Mouse (Mus musculus): Measurements from ENCODE around the gene Spire2. TPM values are rescaled to one million over a fixed set of nuclear protein-coding genes. Genes with fewer than 3 reads are reported as not detected.
"Not testable (repeated sequence)": the region's sequence is repeated elsewhere in the genome, so short reads cannot be mapped to it uniquely, and the experiment has no call there.

Spire2 gene
- polyA plus RNA-seq, 1 experiment: 2.6 TPM

DNA sequence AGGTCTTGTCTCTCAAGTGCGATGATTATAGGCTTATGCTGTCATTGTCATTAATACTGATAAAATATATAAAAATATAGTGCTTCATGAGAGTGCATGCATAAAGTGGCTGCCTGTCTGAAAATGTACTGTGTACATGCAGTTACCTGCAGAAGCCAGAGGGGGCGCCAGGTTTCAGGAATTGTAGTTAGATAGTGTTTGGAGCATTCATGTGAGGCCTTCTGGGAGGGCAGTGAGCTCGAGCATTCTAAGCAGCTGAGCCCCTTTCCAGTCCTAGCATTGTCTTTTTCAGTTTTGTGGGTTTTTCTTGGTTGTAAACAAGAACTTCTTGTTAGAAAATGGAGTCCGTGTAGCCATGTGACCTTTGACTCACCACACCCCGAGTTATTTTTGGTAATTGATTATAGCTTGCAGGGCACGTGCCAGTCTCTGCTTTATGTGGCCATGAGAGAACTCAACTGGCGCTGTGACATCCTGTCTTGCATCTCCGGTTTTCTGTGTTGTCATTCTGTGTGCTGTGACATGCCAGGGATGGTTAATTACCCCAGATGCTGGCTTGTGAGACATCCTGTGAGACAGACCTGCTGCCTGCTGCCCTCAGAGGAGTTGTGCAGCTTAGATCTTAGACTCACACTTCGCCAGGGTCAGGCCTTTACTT, 52.5 kb downstream of the Spire2 start:
- no peak for DNase-seq (ENCODE audit: low read depth)

DNA sequence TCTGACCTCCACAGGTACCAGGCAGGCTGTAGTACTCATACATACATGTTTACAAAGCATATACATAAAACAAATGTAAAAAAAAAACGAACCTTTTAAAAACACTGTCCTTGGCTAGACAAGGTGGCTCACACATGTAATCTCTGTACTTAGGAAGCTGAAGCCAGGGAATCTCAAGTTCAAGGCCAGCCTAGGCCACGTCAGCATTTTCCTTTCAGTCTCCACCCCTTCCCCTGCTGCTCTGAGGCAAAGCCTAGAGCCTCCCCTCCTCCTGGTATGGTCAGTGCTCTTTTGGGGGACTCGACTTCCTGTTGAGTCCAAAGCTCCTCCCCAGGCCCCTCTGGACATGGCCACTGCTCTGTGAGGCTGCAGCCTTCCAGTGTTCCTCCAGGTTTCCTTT, 54.5 kb downstream of the Spire2 start:
- DNase-seq (ENCODE audit: low read depth): no peak

DNA sequence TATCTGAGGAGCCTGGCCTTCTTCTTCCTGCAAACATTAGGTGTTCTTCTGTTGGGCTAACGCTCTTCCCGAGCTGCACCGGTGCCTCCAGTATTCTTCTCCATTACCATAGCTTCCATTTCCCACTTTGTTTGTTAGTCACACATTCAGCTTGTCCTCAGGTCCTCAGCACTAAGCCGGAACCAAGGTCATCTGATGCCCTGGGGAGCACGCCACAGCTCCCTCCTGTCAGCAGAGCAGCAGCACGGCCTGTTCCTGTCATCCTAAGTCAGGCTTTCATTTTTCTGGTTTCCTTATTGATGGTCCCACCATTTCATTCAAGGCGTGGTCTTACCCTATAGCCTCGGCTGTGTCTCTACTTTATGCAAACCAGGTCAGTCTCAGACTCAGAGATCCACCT, 55.3 kb downstream of the Spire2 start:
- DNase-seq (ENCODE audit: low read depth): no peak

DNA sequence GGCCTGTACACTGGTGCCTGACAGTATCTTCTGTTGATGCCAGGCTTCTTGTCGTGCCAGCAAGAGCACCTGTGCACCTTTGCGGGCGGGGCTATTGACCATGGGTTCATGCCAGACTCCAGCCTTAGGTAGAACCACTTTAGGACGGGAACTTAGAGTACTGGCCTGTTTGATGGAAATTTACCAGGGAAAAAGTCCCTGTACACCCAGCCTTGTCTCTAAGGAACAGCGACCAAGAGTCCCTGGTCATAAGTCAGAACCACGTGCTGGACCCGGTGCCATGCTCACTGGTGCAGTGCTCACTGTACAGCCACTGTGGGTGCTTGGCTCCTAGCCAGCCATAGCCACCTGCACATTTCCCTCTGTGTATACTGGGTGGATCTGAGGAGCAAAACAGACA, 56.5 kb downstream of the Spire2 start:
- DNase-seq (ENCODE audit: low read depth): peak; percentile 30

DNA sequence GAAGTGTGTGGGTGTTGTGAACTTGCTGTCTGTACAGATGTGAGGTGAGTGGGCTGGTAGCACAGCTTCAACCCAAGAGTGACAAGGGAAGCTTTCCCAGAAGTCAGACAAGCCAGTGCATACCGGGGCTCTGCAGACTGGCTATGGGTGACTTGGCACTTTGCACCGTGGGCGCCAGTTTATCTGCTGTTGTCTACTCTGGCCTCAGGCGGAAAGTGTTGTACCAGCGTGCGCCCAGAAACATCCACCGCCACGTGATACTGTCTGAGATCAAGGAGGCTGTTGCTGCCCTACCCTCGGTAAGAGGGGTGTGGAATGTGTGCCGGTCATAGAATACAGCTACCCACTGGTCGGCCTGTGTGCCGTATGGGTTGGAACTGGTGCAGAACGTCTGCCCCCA, 65.8 kb downstream of the Spire2 start:
- DNase-seq (ENCODE audit: low read depth): no peak

DNA sequence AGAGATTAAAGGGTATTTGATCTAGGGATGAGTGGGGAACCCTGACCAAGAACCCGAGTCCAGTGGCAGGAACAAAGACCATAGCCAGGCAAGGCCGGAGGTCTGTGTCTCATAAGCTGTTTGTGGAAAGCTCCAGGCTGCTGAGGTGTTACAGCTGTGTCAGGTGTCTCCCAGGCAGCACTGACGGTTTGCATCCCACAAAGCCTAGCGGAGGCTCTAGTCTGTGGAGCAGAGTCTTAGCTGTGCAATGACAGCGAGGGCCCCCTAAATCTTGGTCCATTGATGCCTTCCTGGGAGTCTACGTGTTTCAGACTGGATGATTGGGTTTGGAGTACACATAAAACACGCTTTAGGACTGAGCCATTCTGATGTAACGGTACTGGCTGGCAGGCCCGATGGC, 69.4 kb downstream of the Spire2 start:
- no peak for DNase-seq (ENCODE audit: low read depth)

DNA sequence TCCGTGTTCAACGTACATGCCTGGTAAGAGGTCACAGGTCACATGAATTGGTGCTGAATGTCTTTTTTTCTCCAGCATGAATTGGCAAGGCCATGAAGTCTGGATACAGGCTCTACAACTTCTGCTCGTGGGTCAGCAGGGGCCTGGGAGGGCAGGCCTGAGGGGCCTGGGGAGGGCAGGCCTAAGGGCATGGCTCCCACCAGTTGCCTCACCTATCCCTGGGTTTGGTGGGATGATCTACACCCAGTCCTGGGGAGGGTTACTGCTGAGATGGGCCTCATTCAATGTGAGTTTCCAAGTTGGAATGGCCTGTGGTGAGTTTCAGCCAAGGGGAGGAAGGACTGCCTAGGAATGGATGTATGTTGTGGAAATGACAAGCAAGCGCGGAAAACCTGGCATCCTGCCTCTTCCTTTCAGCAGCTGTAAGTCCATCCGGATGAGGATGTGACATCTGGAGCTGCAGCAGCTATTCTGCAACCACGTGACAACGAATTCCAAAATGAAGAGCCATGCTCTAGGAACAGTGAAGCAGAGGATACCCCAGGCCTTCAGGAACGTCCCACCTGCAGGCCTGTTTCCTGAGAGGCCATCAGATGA, 70.3 kb downstream of the Spire2 start:
- DNase-seq (ENCODE audit: low read depth): no peak

DNA sequence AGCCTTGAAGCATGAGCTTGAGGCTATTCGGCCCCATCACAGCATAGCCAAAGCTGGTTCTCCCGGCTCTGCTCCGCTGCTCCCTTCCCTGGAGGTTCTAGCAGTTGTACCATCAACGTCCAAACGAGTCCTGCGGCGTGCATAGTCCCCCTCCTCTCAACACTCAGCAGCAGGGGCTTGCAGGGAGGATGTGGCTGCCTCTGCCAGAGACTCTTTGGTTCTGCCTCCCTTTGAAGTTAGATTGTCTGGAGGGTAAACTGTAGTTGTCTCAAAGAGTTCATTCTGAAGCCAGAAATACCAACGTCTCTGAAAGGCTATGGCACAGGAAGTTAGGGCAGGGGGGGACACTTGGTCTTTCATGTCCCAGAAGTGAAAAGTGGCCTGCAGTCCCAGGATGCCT, 72.0 kb downstream of the Spire2 start:
- DNase-seq (ENCODE audit: low read depth): no peak

DNA sequence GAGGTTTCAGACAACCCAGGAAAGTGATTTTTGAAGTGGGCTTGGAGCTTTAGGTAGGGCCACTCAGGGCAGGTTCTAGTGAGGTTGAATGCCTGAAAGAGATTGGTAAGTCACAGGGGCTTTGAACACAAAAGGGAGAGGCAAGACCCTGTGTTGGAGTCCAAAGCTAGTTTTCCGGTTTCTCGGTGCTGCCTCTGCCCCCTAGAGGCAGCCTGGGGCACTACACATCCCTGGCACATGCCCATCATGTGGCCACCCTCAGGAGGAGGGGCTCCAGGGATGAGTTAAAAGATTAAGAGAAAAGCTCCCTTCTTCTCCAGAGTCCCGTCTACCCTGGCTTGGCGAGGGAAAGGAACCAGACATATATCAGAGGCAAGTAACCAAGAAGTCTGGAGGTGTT, 74.3 kb downstream of the Spire2 start, which contains the start of gene Mc1r:
Gene Mc1r, plus strand, starts transcription at position 322 of the 400 bp plus-strand sequence.
- no peak for DNase-seq (ENCODE audit: low read depth)

DNA sequence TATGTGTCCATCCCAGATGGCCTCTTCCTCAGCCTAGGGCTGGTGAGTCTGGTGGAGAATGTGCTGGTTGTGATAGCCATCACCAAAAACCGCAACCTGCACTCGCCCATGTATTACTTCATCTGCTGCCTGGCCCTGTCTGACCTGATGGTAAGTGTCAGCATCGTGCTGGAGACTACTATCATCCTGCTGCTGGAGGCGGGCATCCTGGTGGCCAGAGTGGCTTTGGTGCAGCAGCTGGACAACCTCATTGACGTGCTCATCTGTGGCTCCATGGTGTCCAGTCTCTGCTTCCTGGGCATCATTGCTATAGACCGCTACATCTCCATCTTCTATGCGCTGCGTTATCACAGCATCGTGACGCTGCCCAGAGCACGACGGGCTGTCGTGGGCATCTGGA, 75.1 kb downstream of the Spire2 start:
- DNase-seq (ENCODE audit: low read depth): no peak

DNA sequence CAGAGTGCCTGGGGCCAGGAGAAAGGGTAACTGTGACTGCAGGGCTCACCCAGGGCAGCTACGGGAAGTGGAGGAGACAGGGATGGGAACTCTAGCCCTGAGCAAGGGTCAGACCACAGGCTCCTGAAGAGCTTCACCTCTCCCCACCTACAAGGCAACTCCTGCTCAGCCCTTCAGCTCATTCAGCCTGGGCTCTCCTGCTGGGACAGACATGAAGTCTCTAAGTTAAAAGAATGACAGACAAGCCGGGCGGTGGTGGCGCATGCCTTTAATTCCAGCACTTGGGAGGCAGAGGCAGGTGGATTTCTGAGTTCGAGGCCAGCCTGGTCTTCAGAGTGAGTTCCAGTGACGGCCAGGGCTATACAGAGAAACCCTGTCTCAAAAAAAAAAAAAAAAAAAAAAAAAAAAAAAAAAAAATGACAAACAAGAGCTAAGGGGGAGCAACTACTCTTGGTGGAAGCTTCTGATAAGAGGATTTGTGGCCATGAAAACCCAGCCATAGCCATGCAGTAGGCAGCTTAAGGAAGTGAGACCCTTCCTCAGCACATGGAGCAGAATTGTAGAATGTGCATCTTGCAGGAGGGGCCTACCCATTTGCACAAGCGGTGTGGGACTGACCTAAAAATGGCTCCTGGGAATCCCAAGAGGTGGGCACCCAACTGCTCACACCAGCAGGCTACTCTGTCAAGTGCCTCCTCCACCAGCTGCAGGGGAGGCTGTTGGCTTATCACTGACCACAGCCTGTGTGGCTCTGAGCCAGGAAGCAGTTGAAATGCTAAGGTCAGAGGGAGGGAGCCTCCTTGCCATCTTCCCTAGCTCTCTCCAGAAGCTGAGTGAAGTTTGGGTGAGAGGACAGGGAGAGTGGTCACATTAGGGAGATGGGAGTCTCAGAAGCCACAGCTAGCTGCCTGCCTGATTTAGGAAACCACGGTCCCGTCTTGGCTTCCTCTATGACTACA, 76.4 kb downstream of the Spire2 start:
- no peak for DNase-seq (ENCODE audit: low read depth)

DNA sequence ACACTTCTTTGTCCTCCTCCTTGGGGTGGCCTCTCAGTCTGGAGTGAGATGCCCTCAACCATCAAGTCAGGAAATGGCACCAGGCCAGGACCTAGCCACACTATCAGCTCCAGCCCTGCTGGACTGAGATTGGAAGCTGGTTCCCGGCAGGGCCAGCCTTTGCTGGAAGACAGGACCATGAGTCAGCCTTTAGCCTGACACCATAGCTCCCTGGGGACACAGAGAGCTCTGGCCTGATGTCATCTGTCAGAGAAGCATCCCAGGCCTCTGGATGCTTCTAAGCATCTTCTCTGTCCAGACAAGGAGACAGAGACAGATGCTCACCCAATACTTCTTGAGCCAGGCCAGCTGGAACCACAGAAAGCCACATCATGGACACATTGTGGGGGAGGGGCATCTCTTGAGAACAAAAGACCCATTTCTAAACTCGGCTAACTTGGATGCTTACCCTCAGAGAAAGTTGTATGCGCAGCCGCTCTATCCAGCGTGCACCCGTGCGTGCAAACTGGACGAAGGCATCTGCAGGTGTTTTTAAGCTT, 77.6 kb downstream of the Spire2 start:
- DNase-seq (ENCODE audit: low read depth): no peak

DNA sequence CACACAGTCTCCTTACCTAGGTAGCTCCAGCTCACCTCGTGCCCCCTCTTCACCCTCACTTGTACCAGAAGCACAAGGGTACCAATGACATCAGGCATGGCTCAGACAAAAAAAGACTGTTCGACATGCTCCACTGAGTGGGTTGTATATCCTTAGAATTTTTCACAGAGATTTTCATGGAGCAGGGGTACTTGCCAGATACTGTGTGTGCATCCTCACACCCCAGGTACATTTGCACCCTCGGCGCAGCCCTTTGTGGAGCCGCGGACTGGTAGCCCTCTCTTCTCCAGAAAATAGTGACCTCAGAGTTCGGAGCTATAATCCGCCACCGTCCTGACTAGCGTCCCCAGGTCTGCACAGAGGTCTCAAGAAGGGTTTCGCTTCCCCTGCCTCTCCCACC, 78.3 kb downstream of the Spire2 start:
- DNase-seq (ENCODE audit: low read depth): no peak

DNA sequence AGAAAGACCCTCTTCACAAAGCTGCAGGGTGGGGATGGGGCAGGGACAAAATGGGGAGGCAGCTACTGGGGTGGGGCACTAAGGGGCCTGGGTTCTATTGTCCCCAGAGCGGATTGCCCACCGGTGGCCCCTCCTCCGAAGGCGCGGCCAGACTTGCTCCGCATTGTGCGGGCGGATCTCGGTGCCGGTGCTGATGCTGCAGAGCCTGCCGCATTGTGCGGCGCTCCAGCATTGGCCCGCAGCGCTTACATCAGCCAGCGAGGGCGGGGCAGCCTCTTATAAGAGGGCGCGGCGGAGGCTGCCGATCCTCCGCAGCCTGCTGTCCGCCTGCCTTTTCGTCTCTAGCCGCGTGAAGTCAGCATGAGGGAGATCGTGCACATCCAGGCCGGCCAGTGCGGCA, 78.7 kb downstream of the Spire2 start, which contains the start of gene Tubb3:
Gene Tubb3, plus strand, starts transcription at position 179 of the 400 bp plus-strand sequence.
- DNase-seq (ENCODE audit: low read depth): no peak

DNA sequence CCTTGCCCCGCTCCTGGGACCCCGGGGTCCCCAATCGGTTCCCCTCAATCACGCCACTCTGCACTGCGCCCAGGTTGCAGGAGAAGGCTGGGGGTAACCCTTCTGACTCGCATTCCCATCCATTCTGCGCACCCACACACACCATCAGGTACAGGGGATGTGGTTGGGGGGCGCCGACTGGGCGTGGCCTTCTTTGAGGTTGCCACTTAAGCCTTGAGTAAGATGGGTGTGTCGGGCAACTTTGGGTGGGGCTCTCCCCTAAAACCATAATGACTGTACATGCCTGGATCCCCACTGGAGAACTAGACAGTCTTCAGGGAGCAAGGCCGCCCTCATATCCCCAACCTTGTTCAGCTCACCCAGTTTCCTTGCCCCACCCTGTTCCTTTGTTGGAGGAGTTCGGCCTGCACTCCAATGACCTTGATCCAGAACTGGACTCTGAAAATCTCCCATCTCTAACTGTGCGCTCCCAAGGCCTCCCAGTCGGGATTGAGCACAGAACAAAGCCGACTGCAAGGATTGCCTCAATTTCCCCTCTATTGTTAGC, 79.3 kb downstream of the Spire2 start:
- no peak for DNase-seq (ENCODE audit: low read depth)

DNA sequence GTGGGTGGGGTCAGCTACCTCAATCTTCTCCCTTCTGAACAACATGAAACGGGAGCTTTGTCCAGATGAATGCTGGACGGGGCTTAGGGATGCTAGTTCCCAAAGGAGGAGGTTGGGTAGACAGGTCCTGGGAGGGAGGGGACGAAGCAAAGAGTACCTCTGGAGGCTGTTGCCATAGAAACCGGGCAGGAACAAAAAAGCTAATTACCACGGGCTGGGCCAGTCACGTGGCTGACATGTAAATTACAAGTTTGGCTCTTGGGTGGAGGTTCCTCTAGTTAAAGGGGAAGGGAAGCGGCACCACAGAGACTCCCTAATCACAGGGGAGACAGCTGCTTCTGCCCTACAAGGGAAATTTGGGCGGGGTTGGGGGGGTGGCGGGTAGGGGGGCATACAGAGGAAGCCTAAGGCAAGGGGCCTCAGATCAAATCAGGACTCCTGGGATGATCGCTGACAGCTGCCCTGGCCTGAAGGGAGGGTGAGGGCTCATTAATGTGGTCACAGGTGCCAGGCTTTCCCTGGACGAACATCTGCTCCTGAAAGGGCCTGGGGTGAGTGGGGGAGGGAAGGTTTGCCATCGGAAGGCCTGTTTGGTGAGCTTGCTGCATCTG, 80.2 kb downstream of the Spire2 start:
- DNase-seq (ENCODE audit: low read depth): no peak

DNA sequence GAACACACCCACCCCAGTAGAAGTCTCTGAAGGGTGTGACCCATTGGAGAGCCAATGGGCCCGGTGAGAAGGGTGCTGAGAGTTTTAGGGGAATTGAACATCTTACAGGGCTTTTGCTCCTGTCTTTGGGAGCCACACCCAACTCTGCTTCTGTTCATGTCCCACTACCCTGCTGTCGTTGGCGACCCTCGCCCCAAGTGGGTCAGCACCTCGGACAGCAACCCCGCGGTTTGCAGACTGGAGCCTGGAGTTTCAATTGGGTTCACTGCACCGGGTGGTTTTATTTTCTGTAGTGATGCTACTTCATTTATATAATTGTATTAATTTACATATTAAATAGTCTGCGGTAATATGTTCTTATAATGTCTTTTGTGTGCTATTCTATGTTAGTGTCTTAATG, 81.7 kb downstream of the Spire2 start:
- no peak for DNase-seq (ENCODE audit: low read depth)

DNA sequence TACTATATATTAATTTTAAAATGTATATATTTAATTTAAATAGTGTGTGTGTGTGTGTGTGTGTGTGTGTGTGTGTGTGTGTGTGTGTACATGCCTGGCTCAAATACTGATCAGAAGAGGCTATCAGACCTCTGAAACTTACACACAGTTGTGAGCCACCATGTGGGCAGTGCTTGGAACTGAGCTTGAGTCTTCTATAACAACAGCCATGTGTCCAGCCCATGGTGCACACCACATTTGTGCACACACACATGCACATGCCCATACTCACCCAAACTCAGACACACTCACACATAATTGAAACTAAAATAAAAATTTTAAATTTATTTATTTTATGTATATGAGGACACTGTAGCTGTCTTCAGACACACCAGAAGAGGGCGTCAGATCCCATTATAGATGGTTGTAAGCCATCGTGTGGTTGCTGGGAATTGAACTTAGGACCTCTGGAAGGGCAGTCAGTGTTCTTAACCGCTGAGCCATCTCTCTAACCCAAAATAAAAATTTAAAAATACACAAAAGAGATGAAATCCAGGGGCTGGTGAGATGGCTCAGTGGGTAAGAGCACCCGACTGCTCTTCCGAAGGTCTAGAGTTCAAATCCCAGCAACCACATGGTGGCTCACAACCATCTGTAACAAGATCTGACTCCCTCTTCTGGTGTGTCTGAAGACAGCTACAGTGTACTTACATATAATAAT, 82.6 kb downstream of the Spire2 start:
- DNase-seq (ENCODE audit: low read depth): not testable (repeated sequence)

DNA sequence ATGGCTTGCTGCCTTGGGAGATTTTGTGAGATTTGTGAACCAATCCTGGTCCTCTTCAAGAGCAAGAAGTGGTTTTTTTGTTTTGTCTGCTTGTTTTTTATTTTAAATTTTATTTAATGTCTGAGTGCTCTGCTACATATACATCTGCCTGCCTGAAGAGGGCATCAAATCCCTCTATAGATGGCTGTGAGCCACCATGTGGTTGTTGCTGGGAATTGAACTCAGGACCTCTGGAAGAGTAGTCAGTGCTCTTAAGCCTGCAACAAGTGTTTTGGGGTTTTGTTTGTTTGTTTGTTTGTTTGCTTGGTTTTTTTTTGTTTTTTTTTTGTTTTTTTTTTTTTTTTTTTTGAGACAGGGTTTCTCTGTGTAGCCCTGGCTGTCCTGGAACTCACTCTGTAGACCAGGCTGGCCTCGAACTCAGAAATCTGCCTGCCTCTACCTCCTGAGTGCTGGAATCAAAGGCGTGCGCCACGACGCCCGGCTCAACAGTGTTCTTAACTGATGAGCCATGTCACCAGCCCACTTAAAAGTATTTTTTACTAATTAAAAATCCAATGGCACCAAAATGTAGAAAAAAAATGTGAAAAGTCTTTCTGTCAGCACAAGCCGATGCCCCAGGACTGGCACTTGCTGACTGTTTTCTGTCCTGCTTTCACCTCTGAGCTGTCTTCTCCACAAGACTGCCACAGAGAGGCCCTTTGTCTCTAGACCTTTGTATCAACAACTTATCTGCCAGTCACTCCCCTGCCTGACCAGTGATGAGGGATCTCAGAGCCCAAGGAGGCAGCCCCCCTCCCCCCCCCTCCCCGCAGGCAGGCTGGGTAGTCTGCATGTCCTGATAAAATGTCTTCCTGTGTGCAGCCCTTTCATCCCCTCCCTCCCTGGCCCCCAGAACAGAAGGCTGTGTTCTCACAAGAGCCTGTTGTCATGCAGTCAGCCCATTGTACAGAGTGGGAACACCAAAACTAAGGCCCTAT, 83.7 kb downstream of the Spire2 start:
- DNase-seq (ENCODE audit: low read depth): no peak
